Mouse (Mus musculus) CH12.LX (cell line): ENCODE data around the gene Rtl5. TPM values are rescaled to one million over a fixed set of nuclear protein-coding genes. Genes with fewer than 3 reads are reported as not detected.

ENCODE experiments used
- polyA plus RNA-seq: library from polyadenylated mRNA; unstranded; fragments of >175 nt; gene quantifications from 2 replicates; pipeline ENCODE4 v1.2.1, GENCODE M21; 2012; ENCODE audit warnings: low read depth; ENCODE audit not compliant: insufficient read length
- total RNA-seq, 2 experiments: library from RNA; depleted of rRNA; stranded (reverse); fragments of 300-350 nt in 1 of 2; fragments of >200 nt in 1 of 2; gene quantifications; 2 replicates each; pipeline ENCODE4 v1.2.3; 2012 to 2014

The Rtl5 gene
- total and polyA plus RNA-seq, 3 experiments, result 0.51 to 0.79 (median 0.55) TPM

Other genes with a start within 250 kb of the Rtl5 start
- under 0.01 and 0.17 TPM in 2 replicates for gene Nhsl2, start 221.9 kb downstream of the Rtl5 start, total RNA-seq (2012; rRNA removed)
- 0.01 TPM in 1 of 2 replicates, not detected in the other for gene Nhsl2, start 221.9 kb downstream of the Rtl5 start, total RNA-seq (2014; rRNA removed)
- 0.10 and 0.19 TPM in 2 replicates for gene Nhsl2, start 221.9 kb downstream of the Rtl5 start, polyA plus RNA-seq
- 62.0 and 75.7 TPM in 2 replicates for gene Pin4, start 48.1 kb upstream of the Rtl5 start, total RNA-seq (2012; rRNA removed)
- 53.4 and 60.9 TPM in 2 replicates for gene Pin4, start 48.1 kb upstream of the Rtl5 start, total RNA-seq (2014; rRNA removed)
- 66.2 and 95.3 TPM in 2 replicates for gene Pin4, start 48.1 kb upstream of the Rtl5 start, polyA plus RNA-seq
- 8.9 and 13.5 TPM in 2 replicates for gene Ercc6l, start 85.8 kb upstream of the Rtl5 start, total RNA-seq (2012; rRNA removed)
- 18.5 and 21.5 TPM in 2 replicates for gene Ercc6l, start 85.8 kb upstream of the Rtl5 start, total RNA-seq (2014; rRNA removed)
- 12.2 and 15.0 TPM in 2 replicates for gene Ercc6l, start 85.8 kb upstream of the Rtl5 start, polyA plus RNA-seq
- 3,052 and 3,101 TPM in 2 replicates for gene Rps4x, start 118.1 kb upstream of the Rtl5 start, total RNA-seq (2012; rRNA removed)
- 4,290 and 4,543 TPM in 2 replicates for gene Rps4x, start 118.1 kb upstream of the Rtl5 start, total RNA-seq (2014; rRNA removed)
- 2,286 and 2,456 TPM in 2 replicates for gene Rps4x, start 118.1 kb upstream of the Rtl5 start, polyA plus RNA-seq
- gene Cited1, start 180.9 kb upstream of the Rtl5 start, total RNA-seq (2012; rRNA removed), result 0.51 and 0.59 TPM in 2 replicates
- gene Cited1, start 180.9 kb upstream of the Rtl5 start, total RNA-seq (2014; rRNA removed), result 0.86 and 1.4 TPM in 2 replicates
- 2.7 and 3.6 TPM in 2 replicates for gene Cited1, start 180.9 kb upstream of the Rtl5 start, polyA plus RNA-seq